Mouse (Mus musculus) gonadal fat pad, adult 2 months (tissue): ENCODE results near the gene Traf2. TPM values are rescaled to one million over a fixed set of nuclear protein-coding genes. Genes with fewer than 3 reads are reported as not detected.
"Not testable (repeated sequence)": the region's sequence is repeated elsewhere in the genome, so short reads cannot be mapped to it uniquely, and the experiment has no call there.

Experiments
- DNase-seq: peaks from one replicate; pipeline ENCODE4 v3.0.0-alpha.2; 2012; ENCODE audit warnings: low read depth
- polyA plus RNA-seq: library from polyadenylated mRNA; depleted of rRNA; stranded (reverse); fragments of >200 nt; gene quantifications from 2 replicates; pipeline ENCODE4 v1.2.3, GENCODE M21; 2012

Traf2 gene
- polyA plus RNA-seq, 1 experiment: 17.0 TPM

DNA sequence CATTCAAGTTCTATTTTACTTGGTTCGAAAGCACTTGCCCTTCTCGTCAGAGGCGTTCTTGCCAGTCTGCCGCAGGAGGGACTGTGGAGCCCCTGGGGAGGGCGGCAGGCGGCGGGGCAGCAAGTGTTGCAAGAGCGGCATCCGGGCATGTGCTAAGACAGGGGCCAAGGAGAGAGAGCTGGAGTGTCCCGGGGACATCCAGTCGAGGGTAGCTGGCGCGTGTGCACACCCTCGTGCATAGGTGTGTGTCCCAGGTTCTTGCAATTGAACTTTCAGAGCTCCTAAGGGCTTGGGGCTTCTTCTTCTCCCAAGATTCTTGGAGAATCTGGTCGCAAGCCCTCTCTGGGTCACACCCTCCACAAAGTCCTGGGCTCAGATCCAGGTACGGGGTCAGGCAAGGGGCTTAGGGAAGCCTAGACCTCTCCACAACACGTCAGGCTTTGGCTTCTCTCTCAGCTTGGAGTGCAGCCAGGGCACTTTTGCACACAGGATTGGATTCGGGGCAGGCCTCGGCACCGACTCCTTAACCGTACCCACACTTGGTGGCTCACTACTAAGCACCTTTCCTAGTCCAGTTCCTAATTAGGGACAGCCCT lies 28.8 kb upstream of the Traf2 start:
- DNase-seq: no peak

- DNase-seq: peak; percentile 95
Measured at GRCm38 (mm10) chr2:25574579-25575431, 28.1 kb upstream of the Traf2 start, which contains the start of the genes Mamdc4 and Phpt1. Mamdc4 (minus strand) TSS chr2:25574845. Phpt1 (minus strand) TSS chr2:25575224.

- DNase-seq: no peak
Measured at GRCm38 (mm10) chr2:25574136-25574535, 27.4 kb upstream of the Traf2 start.

GRCm38 (mm10) chr2:25573068-25573467 lies 26.3 kb upstream of the Traf2 start:
- DNase-seq: no peak

GRCm38 (mm10) chr2:25571221-25571620 lies 24.5 kb upstream of the Traf2 start:
- DNase-seq: no peak

- no peak for DNase-seq
Measured at GRCm38 (mm10) chr2:25569323-25569722, 22.6 kb upstream of the Traf2 start.

DNA sequence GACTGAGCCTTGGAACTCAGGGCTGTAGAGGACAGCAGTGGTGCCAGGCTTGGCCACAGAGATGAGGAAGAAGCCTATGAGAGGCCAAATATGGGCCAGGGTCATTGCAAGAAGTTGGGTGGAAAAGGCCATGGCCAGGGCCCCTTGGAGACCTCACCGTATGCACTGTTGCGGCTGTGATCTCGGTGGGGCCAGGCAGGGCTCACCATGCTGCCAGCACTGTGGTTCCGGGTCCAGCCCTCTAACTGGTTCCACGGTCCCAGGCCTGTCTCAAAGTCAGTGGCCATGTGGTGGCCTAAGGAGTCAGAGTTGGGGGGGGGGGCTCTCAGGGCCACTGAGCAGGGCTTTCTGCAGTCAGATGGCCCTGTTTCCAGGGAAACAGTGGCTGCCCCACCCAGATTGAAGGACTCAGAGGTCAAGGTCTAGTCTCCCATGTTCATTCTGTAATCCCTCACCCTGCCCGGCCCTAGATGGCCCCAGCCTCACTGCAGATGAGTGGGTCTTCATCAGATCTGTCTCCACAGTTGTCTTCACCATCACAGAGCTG lies 21.8 kb upstream of the Traf2 start:
- no peak for DNase-seq

DNA sequence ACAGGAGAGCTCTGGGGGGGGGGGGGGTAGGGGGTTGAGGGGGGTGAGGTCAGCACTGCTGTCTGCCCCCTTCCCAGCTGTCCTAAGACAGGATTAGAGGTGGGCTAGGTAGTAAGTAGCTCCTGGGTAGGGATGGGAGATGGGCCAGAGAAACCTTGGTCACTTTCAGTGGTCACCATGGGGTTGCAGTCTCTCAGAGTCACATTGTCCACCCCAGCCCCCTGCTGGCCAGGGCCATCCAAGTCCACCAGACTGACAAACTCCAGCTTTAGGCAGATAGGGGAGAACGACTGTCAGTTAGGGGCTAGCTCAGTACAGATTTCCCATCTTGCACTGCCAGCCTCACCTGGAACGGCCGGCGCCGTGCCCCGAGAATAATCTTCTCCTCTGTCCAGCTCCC lies 19.8 kb upstream of the Traf2 start:
- DNase-seq: no peak

GRCm38 (mm10) chr2:25565741-25566140 lies 19.0 kb upstream of the Traf2 start:
- no peak for DNase-seq

- DNase-seq: no peak
Measured at GRCm38 (mm10) chr2:25561946-25562345, 15.2 kb upstream of the Traf2 start.

DNA sequence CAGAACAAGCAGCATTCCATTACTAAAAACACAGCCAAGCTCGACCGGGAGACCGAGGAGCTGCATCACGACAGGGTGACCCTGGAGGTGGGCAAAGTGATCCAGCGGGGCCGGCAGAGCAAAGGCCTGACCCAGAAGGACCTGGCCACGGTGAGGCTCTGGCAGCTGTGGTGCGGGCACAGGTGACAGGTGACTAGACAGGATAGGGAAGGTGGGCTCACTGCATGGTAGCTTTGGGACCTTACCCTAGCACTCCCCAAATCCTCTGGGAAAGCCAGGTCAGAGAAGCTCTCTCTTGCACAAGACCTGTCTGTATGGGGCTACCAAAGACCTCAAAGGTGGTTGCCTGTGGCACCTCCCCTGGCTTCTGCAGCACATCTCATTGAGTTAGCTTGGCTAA lies 13.8 kb upstream of the Traf2 start:
- DNase-seq: no peak

GRCm38 (mm10) chr2:25558774-25559173 lies 12.0 kb upstream of the Traf2 start:
- DNase-seq: no peak

DNA sequence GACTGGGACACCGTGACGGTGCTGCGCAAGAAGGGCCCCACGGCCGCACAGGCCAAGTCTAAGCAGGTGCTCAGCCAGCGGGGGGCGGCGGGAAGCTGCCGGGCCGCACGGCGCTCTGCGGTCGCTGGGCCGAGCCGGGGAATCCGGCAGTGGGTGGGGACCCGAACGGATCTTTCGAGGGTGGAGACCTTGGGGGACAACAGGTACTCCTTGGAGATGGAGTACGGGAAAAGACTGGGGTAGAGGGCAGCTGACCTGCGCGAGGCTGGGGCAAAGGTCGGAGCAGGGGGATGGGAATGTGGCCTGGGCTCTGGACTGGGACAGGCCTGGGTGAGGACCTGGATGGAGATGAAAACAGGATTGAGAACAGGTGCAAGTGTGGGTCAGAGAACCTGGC lies 11.2 kb upstream of the Traf2 start:
- DNase-seq: no peak

- no peak for DNase-seq
Measured at GRCm38 (mm10) chr2:25557221-25557963, 10.7 kb upstream of the Traf2 start, which contains the start of gene Edf1. Edf1 (plus strand) TSS chr2:25557847.

DNA sequence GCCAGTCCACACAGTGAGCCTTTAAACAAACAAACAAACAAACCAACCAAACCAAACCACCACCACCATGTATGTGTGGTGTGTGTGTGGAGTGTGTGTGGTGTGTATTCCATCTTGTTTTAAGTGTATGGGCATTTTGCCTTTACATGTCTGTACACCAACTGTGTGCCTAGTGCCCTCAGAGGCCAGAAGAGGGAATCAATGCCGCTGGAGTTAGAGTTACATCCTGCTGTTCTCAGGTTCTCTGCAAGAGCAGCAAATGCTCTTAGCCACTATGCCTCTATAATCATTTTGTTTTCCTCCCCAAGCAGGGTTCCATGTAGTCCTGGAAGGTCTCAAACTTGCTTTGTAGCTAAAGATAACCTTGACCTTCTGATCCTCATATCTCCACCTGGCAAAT lies 9.6 kb upstream of the Traf2 start:
- no peak for DNase-seq

DNA sequence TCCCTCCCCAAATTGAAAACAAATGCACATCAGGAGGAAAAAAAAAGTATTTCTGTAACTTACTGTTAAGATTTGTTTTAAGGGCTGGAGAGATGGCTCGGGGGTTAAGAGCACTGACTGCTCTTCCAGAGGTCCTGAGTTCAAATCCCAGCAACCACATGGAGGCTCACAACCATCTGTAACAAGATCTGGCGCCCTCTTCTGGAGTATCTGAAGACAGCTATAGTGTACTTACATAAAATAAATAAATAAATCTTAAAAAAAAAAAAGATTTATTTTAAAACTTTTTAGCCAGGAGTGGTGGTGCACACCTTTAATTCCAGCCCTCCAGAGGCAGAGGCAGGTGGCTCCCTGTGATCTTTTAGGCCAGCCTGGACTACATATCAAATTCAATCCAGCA lies 8.7 kb upstream of the Traf2 start:
- DNase-seq: not testable (repeated sequence)

DNA sequence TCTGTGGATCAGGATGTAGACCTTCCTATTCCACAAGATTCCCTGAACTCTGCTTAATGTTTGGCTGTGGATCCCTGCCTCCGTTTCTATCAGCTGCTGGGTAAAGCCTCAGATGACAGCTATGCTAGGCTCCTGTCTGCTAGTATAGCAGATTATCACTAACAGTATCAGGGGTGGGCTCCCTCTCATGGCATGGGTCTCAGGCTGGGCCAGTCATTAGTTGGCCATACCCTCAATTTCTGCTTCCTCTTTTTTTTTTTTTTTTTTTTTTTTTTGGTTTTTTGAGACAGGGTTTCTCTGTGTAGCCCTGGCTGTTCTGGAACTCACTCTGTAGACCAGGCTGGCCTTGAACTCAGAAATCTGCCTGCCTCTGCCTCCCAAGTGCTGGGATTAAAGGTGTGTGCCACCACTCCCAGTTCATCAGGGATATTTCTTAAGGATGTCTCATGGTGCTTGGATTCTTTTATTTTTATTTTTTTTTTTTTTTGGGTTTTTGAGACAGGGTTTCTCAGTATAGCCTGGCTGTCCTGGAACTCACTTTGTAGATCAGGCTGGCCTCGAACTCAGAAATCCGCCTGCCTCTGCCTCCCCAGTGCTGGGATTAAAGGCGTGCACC lies 6.5 kb upstream of the Traf2 start:
- not testable (repeated sequence) for DNase-seq

DNA sequence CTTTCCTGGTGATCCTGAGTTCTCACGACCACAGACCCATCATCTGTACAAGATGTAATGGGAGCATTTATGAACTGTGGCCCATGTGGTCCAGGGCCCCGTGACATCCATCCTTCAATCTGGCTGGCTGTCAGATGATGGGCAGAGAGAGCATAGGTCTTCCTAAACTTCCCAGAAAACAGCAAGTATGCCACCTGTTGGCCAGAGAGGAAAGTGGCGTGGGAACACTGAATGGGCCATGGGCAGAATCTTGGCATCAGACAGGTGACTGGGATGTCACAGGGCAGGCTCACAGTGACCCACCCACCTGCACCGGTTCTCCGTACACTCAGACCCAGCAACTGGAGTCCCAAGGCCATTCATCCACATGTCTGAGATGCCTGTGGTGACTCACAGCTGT lies 4.4 kb upstream of the Traf2 start:
- DNase-seq: no peak

DNA sequence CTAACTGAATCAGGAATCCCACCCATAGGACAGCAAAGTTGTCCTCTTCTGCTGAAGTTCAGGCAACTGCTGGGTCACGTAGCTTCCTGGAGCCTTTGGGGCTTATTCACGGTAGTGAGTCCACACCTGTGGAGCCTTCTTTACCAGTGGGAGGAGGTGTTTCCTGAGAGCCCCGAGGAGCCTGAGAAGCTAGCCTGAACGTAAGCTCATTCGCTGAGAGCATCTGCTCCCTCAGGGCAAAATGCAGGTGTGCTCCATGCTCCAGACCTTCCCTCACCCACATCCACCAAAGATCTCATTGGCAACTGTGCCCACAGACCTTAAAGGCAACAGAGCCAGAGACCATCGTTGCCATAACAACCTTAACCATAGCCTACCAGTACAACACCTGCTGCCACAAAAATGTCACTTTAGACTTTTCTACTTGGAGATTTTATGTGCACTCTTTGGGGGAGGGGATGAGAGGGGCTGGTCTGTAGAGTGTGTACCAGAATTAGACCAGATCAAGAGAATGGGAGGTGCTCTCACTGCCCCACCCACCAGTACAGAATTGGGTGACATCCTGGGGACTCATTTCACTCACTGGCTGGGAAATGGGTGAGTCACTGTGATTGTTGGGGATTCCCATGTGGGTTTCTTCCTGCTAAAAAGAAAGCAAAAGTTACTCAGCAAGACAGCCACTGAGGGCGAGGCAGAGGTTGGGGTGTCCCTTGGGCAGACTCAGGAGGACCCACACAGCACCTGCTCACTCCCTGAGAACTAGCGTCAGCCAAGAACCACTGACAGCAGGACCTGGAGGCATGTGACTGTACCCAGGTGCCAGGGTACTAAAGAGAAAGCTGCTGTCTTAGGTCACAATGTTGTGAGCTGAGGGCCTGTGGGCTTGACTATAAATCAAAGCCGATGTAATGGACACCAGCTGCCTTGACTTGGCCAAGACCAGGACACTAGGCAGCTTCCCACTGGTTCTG lies 2.6 kb upstream of the Traf2 start:
- DNase-seq: no peak

GRCm38 (mm10) chr2:25545996-25546810 lies 537 bp downstream of the Traf2 start:
- no peak for DNase-seq
